Mouse (Mus musculus) embryonic fibroblast, embryonic 13.5 days (primary cell): ENCODE measurements around the gene Rnf115. TPM values are rescaled to one million over a fixed set of nuclear protein-coding genes. Genes with fewer than 3 reads are reported as not detected.

ENCODE experiments used
- H3K27ac ChIP-seq: 2 replicates; pipeline ENCODE4 v1.5.1; 2012; ENCODE audit warnings: low read length, control low read depth, inconsistent platforms; ENCODE audit not compliant: insufficient read depth
- H3K4me1 ChIP-seq: 2 replicates; pipeline ENCODE4 v1.6.1; 2011; ENCODE audit warnings: low read length; ENCODE audit not compliant: control insufficient read depth, insufficient read depth
- H3K4me3 ChIP-seq: 2 replicates; pipeline ENCODE4 v1.5.1; 2011; ENCODE audit warnings: mild to moderate bottlenecking, control low read depth, low read length; ENCODE audit not compliant: insufficient read depth
- CTCF ChIP-seq: IDR thresholded peaks from 2 replicates; pipeline ENCODE4 v1.5.1; 2011; ENCODE audit warnings: mild to moderate bottlenecking, control low read depth, low read length, moderate library complexity, borderline replicate concordance; ENCODE audit not compliant: insufficient read depth
- POLR2A ChIP-seq: IDR thresholded peaks from 2 replicates; pipeline ENCODE4 v1.6.1; 2011; ENCODE audit warnings: low read depth, mild to moderate bottlenecking, control low read depth, low read length, moderate library complexity
- polyA plus RNA-seq: library from polyadenylated mRNA; stranded (reverse); fragments of >200 nt; gene quantifications from 2 replicates; pipeline ENCODE4 v1.2.4, GENCODE M21; 2011; ENCODE audit warnings: low read depth; ENCODE audit not compliant: missing spikeins, insufficient read length

Gene Rnf115
- polyA plus RNA-seq, 1 experiment: 38.9 TPM

DNA sequence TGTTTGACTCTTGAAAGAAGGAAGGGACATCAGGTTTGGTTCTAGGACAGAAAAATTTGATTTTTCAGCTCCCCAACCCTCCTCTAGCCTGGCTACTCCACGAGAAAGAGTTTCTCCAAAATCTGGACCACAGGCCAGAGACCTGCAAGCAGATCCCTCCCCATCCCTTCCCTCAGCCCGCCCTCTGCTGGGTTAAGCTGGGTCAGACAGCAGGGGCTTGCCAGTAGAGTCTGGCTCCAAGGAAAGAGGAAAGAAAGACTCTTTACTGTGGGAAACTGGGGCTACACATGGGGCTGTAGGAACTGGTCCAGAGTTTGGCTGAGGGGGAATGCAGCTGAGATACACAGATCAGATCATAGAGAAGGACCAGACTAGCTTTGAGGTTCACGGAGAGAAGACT, 35.0 kb upstream of the Rnf115 start:
- H3K27ac ChIP-seq: no peak overlapping the region
- TF ChIP-seq POLR2A: no peak
- peak; percentile 31; the same call in 1 of the 2 replicates for TF ChIP-seq CTCF

GRCm38 (mm10) chr3:96693579-96693978, 33.9 kb upstream of the Rnf115 start:
- TF ChIP-seq POLR2A (no peak), CTCF (no peak)
- 0 out of 2 replicates have a peak, but pooled peaks cover 3% of the 10 kb centered on the region for H3K4me1 ChIP-seq
- H3K4me3 ChIP-seq: no peak overlapping the region
- H3K27ac ChIP-seq: no peak overlapping the region

More for the DNA sequence above, 35.0 kb upstream of the Rnf115 start:
- no peaks in the 10 kb centered on the region for H3K4me1 ChIP-seq
- no peak overlapping the region for H3K4me3 ChIP-seq

DNA sequence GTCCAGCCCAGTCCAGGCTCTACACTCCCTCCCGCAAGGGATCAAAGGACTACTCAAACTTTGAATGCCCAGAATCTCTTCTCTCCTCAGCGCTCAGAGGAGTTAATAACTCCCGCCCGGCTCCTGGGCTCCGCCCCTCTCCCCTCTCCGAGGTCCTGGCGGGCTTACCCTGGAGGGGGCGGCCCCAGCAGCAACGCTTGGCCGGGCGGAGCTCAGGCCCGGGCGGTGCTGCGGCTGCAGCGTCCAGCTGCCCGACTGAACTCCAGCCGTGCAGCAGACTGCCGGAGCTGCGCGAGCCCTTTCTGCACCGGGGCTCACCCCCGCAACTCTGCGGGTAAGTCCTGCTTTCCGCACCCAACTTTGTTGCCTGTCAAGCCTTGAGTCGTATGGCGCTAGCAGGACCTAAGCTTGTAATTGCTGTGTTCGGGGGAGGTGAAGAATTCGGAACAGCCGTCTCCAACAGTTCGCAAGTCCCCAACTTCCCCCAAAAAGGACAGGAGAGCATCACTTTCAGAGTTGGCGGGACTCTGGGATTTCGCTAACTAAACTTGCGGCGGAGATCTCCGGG, 31.2 kb upstream of the Rnf115 start, which contains the start of gene Pias3:
Gene Pias3 (plus strand): TSS at position 187 of the 568 bp plus-strand sequence.
- H3K4me1 ChIP-seq: 0 out of 2 replicates have a peak, but pooled peaks cover 3% of the 10 kb centered on the region
- TF ChIP-seq POLR2A: peak; percentile 92
- TF ChIP-seq CTCF: no peak
- peak within 1 kb of the TSS; percentile 81 for H3K27ac ChIP-seq
- peak within 1 kb of the TSS; percentile 87 for H3K4me3 ChIP-seq

DNA sequence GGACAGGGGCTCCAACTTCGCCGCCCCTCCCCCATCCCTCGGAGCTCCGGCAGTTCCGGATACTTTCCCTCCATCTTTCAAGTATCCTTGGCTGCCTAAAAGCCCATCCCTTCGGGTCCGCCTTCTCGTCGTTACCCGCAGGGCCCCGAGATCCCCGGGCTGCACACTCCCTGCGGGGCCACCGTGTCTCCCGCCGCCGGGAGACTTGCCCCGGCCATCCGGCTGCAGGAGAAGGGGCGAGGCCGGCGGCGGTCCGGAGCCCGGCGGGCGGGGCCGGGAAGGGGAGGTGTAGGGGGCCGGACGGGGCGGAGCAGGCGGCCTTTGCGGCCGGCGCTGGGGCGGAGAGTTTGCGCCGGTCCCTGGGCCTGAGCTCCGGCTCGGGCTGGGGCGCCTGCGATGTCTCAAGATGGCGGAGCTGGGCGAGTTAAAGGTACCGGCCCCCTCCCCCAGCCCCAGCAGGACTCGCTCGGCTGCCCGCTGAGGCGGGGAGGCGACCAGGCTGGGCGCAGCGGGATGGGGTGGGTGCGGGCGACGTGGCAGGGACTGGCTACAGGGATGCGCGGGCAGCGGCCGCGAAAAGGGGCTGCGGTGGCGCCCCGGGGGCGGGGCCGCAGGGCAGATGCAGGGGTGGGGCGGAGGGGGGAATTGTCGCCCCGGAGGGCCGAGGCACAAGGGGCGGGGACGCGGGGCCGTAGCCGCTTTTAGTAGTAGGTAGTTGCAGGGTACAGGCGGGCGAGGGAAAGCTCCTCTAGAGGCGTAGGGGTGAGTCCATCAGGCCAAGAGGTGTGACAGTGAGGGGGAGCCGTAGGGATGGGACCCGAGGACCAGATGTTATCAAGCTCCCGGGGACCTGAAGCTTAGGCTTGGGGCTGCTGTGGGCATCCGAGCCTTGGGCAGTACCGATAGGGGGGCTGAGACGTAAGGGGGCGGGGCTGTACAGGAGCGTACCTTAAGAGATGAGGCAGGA, 30.4 kb upstream of the Rnf115 start:
- Histone ChIP-seq H3K27ac (peak overlapping the region; percentile 81), H3K4me3 (peak overlapping the region; percentile 87), H3K4me1 (0 out of 2 replicates have a peak, but pooled peaks cover 3% of the 10 kb centered on the region)
- peak; percentile 61 for TF ChIP-seq POLR2A
- TF ChIP-seq CTCF: no peak

DNA sequence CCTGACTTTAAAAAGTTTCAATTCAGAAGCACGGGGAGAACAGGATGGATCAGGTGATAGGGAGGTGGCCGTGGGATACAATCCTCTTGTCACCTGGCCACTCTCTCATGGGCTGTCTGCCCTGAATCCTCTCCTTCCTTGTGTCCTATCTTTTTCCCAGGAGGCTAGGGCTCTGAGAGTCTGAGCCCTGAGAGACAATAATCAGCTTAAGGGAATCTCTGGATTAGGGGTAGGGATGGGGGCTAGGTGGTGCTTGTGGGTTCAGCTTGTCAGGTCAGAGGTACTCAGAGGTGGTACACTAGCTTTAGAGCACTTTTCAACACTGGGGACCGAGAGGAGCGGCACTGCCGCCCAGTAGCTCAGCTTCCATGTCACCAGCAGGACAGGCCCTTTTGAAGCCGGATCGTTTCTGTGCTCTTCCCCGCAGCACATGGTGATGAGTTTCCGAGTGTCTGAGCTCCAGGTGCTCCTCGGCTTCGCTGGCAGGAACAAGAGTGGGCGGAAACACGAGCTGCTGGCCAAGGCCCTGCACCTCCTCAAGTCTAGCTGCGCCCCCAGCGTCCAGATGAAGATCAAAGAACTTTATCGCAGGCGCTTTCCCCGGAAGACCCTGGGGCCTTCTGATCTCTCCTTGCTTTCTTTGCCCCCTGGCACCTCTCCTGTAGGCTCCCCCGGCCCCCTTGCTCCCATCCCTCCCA, 28.3 kb upstream of the Rnf115 start:
- TF ChIP-seq CTCF: no peak
- TF ChIP-seq POLR2A: no peak

DNA sequence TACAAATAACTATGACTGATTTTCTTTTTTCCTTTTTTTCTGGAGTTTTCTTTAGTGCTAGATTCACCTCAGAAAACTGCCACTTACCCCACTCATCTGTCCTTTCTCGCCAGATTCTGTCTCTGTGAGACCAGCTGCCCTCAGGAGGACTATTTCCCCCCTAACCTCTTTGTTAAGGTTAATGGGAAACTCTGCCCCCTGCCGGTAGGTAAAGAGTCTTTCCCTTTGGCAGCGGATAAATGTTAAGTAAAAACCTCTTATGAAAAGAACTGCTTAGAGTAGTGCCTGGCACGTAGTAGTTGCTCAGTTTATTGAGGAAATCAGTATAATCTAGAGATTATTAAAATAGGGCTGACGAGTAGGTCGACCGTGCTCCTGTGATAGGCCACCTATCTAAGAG, 27.1 kb upstream of the Rnf115 start:
- Histone ChIP-seq H3K4me1 (0 out of 2 replicates have a peak, but pooled peaks cover 3% of the 10 kb centered on the region), H3K27ac (no peak overlapping the region), H3K4me3 (no peak overlapping the region)
- TF ChIP-seq POLR2A (no peak), CTCF (no peak)

More for the DNA sequence above, 28.3 kb upstream of the Rnf115 start:
- no peak overlapping the region for H3K4me3 ChIP-seq
- H3K27ac ChIP-seq: no peak overlapping the region
- 0 out of 2 replicates have a peak, but pooled peaks cover 3% of the 10 kb centered on the region for H3K4me1 ChIP-seq

DNA sequence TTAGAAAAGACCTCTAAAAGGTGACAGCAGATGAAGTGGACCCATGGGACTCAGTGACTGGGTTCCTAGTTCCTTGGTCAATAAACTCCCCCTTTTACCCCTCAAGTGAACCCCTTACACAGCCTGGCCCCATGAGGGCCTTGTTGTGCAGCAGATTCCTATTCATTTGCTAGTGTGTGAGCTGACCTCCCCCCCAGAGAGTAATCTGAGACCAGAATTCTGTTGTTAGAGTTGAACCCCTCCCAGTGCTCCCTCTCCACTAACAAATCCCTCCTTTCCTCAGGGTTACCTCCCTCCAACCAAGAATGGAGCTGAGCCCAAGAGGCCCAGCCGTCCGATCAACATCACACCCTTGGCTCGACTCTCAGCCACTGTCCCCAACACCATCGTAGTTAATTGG, 26.5 kb upstream of the Rnf115 start:
- H3K4me3 ChIP-seq: no peak overlapping the region
- TF ChIP-seq CTCF (no peak), POLR2A (no peak)
- no peak overlapping the region for H3K27ac ChIP-seq
- H3K4me1 ChIP-seq: 0 out of 2 replicates have a peak, but pooled peaks cover 3% of the 10 kb centered on the region

GRCm38 (mm10) chr3:96704778-96705177, 22.7 kb upstream of the Rnf115 start:
- H3K4me1 ChIP-seq: no peaks in the 10 kb centered on the region
- TF ChIP-seq POLR2A (no peak), CTCF (no peak)
- no peak overlapping the region for H3K4me3 ChIP-seq
- H3K27ac ChIP-seq: no peak overlapping the region

- TF ChIP-seq POLR2A (no peak), CTCF (no peak)
- Histone ChIP-seq H3K4me1 (no peaks in the 10 kb centered on the region), H3K27ac (no peak overlapping the region), H3K4me3 (no peak overlapping the region)
These were observed 21.2 kb upstream of the Rnf115 start for GRCm38 (mm10) chr3:96706217-96706616.
